Mouse (Mus musculus): ENCODE data around the gene Fam19a1.

The Fam19a1 gene

DNA sequence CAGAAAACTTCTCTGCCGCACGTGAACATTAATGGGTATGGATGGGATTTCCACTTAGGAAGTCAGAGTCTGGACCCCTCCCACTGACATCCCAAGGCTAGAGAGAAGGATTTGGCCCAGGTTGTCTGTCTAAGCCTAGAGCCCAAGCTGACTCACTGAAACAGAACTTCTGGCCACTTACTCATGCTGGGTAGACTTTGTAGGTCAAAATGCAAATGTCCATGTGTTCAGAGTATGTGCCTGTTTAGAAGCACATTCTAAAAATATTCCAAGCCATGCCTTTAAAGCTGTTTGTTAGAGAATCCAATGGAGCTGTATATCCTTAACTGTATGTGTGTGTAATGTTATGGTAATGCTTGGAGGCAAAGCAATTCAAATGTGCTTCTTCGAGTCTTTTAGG lies 145.7 kb downstream of the Fam19a1 start:
- no peak for DNase-seq (ENCODE audit: low read depth)

DNA sequence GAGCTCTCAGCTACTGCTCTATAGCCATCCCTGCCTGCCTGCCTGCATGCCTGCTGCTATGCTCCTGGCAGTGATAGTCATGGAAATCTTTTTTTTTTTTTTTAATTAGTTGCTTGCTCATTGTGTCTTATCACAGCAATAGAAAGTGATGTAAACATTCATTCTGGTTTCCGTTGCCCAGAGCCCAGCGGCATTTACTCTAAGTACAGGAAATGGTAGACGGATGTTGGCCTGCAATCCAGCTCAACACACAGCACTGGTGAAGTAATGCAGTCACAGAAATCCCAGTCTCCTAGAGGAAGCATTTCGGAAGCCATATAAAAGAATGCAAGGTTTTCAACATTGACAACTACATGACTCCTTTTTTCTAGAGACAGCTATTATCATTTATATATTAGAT lies 153.5 kb downstream of the Fam19a1 start:
- DNase-seq (ENCODE audit: low read depth) = no peak

DNA sequence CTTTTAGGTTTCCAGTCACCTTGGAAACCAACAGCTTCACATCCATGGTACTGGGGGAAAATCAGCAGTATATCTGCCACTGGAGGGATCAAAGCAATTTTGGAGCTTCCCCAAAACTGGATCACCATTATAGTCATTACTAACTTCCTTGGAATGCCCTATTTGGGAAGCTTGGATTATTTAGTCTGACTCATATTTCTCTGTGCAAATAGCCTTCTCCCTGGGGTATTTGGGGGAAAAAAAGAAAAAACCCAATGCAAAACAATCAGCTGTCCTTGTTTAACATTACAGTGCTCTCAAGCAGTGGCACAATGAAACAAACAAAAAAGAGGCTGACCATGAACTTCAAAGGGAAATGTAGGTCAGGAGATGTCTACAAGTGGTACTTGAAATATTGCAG lies 155.8 kb downstream of the Fam19a1 start:
- DNase-seq (ENCODE audit: low read depth) = no peak

DNA sequence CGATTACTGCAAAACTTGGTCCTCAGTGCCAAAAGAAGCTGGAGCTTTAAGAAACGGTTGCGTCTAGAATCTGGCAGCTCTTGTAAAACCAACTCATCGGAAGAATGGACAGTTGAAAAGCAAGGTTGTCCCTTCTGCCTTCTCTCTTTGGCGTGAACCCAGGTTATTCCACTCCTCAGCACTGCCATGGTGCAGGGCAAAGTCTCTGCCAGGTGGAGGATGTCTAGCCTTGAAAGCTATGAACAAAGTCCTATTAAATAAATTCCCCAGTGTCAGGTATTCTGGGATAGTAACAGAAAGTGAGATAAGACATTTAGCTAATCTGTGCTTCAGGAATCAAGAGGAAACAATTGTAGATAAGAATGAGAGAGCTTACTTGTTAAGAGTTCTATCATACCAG lies 157.5 kb downstream of the Fam19a1 start:
- no peak for DNase-seq (ENCODE audit: low read depth)

- DNase-seq (ENCODE audit: low read depth) = peak; percentile 17
These were observed 170.8 kb downstream of the Fam19a1 start for GRCm38 (mm10) chr6:96283731-96284130.

GRCm38 (mm10) chr6:96284590-96284989 lies 171.6 kb downstream of the Fam19a1 start:
- DNase-seq (ENCODE audit: low read depth) = no peak

DNA sequence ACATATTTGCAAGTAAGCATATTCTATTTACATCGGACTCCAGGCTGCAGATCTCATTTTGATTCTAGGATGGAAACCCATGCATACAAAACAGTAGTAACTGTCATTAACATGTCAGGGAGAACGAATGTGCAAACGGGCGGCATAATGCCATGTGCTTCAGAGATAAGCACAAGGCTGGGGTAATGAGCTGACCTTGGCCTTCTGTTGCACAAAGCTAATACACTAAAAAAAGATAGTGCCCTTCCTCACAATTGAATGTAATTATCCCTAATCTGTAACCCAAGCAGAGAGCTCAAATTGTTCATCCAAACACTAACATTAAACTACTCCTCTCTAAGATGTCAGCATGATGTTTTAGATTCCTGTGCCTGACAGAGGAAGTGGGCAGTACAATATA lies 173.3 kb downstream of the Fam19a1 start:
- DNase-seq (ENCODE audit: low read depth) = no peak

DNA sequence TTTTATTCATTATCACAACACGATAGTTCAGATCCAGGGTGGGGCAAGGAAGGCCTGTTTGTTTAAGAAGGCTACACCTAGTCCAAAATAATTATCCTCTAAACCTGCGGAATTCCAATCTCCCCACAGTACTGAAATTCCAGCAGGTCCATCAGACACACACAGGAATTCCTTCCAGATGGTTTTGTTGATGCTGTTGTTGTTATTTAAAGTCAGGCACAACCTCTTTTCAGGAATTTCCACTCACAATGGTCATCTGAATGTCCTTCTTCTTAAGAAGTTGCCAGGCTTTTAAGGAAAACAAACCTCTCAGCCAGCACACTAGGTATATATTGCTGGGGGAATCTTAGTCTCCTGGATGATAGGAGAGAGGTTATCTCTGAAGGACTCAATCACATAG lies 174.4 kb downstream of the Fam19a1 start:
- no peak for DNase-seq (ENCODE audit: low read depth)

DNA sequence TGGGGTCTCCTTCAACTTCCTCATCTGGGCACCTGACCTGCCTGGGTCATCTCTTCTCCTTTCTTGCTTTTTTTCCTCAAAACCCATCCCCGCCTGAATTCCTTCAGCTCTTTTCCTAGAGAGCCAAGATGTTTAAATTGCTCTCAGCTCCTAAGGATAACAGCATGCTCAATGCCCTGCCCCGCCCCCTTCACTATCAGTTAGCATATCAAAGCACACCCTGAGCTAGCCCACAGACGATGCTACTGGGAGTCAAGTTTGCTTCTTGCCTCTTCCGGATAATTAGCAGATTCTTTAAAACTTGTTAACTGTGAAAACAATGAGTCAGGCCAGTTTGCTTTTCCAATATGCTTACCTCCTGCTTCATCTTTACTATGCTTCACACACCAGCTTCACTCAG lies 176.7 kb downstream of the Fam19a1 start:
- DNase-seq (ENCODE audit: low read depth) = no peak

GRCm38 (mm10) chr6:96347491-96347890 lies 234.5 kb downstream of the Fam19a1 start:
- DNase-seq (ENCODE audit: low read depth) = no peak

DNA sequence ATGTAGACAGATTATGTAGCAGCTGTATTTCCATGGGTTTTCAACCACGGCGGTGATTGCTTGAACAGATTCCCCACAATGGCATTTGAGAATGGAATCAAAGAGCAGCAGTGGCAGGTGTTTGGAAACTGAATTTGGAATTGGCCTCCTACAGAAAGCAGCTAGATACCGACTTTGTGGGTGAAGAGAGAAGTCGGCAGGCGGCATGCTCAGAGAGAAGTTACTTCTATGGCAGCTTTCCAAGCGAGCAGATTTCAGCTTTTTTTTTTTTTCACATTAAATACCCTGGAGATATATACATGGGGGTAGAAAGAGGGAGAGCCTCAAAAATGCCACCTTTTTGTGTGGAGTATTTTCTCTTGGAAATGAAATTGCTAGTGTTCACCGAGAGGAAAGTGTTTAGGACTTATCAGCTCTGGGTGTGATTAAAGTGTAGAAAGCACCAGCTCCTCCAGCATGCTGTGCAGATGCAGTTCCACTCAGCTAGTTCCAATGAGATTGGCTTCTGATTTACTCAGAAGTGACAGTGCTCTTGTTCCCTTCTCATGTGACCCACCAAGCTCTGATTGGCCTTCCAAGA lies 236.6 kb downstream of the Fam19a1 start:
- no peak for DNase-seq (ENCODE audit: low read depth)

GRCm38 (mm10) chr6:96369544-96369943 lies 256.6 kb downstream of the Fam19a1 start:
- no peak for DNase-seq (ENCODE audit: low read depth)

GRCm38 (mm10) chr6:96372848-96373247 lies 259.9 kb downstream of the Fam19a1 start:
- DNase-seq (ENCODE audit: low read depth) = no peak

- DNase-seq (ENCODE audit: low read depth) = no peak
These were observed 260.3 kb downstream of the Fam19a1 start for GRCm38 (mm10) chr6:96373274-96373673.

DNA sequence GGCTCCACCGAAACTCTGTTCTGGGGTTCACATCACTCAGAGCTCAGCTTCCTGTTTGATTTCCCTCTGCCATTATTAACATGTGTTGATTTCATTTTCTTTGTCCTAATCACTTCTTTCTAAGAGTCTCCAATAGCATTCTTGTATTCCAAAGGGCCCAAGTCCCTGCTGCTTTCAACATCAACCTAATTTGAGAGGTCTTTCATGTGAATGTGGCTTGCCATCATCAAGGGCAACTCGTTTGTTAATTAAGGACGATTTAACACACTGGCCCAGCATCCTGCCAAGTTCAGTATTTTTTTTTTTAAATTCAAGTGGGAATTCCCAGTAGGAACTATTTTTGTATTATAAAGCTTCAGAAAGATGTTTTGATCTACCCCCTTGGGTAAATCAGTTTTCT lies 263.8 kb downstream of the Fam19a1 start:
- no peak for DNase-seq (ENCODE audit: low read depth)

DNA sequence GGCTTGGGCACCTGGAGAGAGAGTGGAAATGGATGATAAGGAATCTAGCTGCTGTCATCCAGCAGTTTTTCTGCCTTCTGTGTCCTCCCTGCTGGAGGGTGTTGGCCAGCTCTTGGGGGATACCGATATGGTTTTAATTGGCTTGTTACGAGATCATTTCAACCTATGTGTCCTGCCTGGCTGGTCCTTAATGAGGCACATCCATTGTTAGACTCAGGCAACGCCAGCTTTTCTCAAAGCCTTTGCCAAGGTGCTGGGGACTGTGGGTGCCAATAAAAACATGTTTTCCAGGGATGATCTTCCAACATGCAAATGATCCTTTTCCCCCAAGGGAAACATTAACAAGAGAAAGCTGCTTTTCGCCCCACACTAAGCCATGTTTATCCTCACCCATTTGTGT lies 266.3 kb downstream of the Fam19a1 start:
- no peak for DNase-seq (ENCODE audit: low read depth)

GRCm38 (mm10) chr6:96384441-96384840 lies 271.5 kb downstream of the Fam19a1 start:
- no peak for DNase-seq (ENCODE audit: low read depth)

GRCm38 (mm10) chr6:96418866-96419265 lies 305.9 kb downstream of the Fam19a1 start:
- DNase-seq (ENCODE audit: low read depth) = no peak

DNA sequence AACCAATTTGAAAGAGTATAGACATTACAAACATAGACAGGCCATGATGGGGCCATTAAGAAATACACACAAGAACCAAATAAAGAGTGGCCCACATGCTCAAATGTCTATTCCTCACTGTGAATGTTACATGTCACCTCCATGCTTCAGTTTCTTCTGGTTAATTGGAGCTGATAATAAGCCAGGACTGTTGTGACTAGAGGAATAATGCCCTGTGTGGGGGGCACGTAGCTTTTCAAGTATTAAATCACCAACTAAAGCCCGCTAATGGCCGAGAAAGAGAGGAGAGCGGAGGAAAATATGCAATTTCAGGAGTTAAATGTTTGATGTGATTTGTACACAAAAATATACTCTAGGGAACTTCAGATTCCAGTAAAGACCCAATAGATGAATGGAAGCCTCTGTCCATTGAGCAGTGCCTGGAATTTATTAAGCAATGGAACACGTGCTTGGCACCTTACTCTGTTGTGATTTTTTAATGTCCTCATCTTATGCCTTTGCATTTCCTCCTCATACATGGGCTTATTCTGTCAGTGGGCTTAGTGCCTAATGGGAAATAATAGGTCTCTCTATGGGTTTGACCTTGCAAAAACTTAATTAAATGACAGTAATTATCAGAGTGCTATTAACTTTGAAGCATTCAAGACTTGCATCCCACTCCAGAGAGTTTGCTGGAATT lies 306.9 kb downstream of the Fam19a1 start:
- no peak for DNase-seq (ENCODE audit: low read depth)

DNA sequence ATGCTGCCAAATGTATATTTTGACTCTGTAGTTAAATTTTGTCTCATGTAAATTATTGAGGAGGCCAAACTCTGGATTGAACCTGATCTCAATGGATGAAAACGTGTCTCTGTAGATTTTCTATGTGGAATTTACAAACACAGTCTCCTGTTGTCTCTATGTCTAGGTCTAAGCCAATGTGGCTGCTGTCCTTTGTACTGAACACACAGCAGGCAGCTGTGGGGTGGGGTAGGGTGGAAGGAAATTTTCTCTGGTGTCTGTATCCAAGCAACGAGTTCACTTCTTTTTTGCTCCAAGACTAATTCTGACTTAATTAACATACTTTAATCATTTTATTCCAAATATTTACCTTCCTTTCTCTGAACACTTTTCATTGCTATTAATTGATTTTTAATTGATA lies 307.6 kb downstream of the Fam19a1 start:
- no peak for DNase-seq (ENCODE audit: low read depth)

DNA sequence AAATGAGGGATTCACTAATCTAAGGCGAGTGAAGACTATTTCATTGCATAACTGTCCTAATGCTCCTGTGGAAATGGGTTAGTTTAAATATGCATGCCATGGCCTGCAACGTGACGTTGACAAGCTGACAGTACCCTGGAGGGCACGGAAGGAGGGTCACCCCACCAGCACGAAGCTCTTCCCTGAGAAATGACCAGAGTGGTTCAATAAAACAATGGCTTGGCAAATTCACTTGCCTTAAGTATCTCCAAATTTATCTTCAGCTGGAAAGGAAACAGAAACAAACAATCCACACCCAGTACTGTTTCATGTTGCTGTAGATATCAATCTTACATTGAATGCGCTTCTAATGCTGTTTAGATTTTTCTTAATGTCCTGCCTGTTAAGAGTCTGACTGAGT lies 316.4 kb downstream of the Fam19a1 start:
- DNase-seq (ENCODE audit: low read depth) = no peak

- no peak for DNase-seq (ENCODE audit: low read depth)
These were observed 319.4 kb downstream of the Fam19a1 start for GRCm38 (mm10) chr6:96432397-96432796.

DNA sequence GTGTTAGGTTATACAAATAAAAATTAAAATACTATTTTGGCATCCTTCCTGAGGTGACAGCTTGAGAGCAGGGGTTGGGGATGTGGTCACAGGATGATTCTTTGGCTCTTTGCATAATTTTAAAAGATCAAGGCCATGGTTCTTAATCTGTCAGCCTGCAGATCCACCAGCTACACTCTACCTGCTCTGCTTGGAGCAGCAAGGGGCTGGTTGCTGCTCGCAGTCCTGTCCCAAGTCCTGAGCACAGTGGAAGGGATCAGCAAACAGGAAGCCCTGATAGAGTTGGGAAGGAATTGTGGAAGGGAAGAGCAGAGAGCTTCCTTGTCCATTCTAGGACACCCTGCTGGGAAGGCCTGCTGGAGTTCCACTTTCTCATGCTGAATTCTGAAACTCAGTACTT lies 320.9 kb downstream of the Fam19a1 start:
- DNase-seq (ENCODE audit: low read depth) = no peak

DNA sequence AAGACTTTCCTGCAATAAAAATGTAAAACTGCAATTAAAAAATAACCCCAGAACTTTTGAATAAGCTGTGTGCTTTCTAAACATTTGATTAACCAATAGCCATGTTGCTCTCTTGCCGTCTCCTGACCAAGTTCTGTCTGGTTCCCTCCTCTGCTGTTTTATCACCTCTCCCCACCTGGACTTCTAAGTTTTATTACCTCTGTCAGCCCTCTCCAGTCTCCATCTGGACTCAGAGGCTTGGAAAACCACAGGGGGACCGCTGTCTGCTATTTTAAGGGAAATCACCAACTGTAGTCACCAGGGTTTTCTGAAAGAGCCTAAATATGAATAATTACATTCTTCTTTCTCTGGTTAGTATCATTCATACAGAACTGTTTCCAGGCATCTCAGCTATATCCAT lies 322.6 kb downstream of the Fam19a1 start:
- DNase-seq (ENCODE audit: low read depth) = no peak
